Mouse (Mus musculus) kidney, adult 2 months (tissue): ENCODE results near the gene Zbed3.

Experiments
- CTCF ChIP-seq: fragments of 200-500 bp; conservative IDR thresholded peaks from 2 replicates; pipeline ENCODE4 v1.5.1; 2011; ENCODE audit warnings: low read depth, mild to moderate bottlenecking, control low read depth, low read length, moderate library complexity, mixed read lengths; ENCODE audit not compliant: insufficient read depth, insufficient read length
- POLR2A ChIP-seq: fragments of 200-500 bp; IDR thresholded peaks from one replicate; pipeline ENCODE4 v1.6.1; 2011; ENCODE audit warnings: low read depth, low read length, control low read depth

GRCm38 (mm10) chr13:95323950-95324625 lies 676 bp downstream of the Zbed3 start:
- TF ChIP-seq CTCF = peak; percentile 54
- TF ChIP-seq POLR2A = no peak
